Mouse (Mus musculus): ENCODE results near the gene Prpf4. TPM values are rescaled to one million over a fixed set of nuclear protein-coding genes. Genes with fewer than 3 reads are reported as not detected.
A peak's percentile ranks its signal among the peaks of the same experiment; 100 is the strongest.

The Prpf4 gene
- polyA plus RNA-seq, 1 experiment from 2014 or later, result 18.8 TPM

GRCm38 (mm10) chr4:62393459-62393858, 15.1 kb upstream of the Prpf4 start:
- Histone ChIP-seq H3K36me3 (peaks cover 77% of the 10 kb centered on the region), H3K9me3 (no peaks in the 10 kb centered on the region), H3K27me3 (no peaks in the 10 kb centered on the region), H3K4me1 (no peaks in the 10 kb centered on the region), H3K9ac (no peak overlapping the region), H3K27ac (no peak overlapping the region), H3K4me2 (no peak overlapping the region), H3K4me3 (no peak overlapping the region)
- ATAC-seq (ENCODE audit: insufficient number of reproducible peaks, low FRiP score, low TSS enrichment, low read depth), result no peak
- 61% methylated on average over 6 of the region's 6 CpGs for WGBS

GRCm38 (mm10) chr4:62395806-62396205, 12.8 kb upstream of the Prpf4 start:
- peaks cover 80% of the 10 kb centered on the region for H3K36me3 ChIP-seq
- WGBS, result 87% methylated on average over 1 of the region's 1 CpGs

GRCm38 (mm10) chr4:62397616-62398365, 10.8 kb upstream of the Prpf4 start:
- ATAC-seq (ENCODE audit: insufficient number of reproducible peaks, low FRiP score, low TSS enrichment, low read depth), result no peak
- WGBS, result 84% methylated on average over 4 of the region's 4 CpGs
- Histone ChIP-seq H3K4me2 (no peak overlapping the region), H3K4me3 (no peak overlapping the region), H3K9ac (no peak overlapping the region), H3K4me1 (no peaks in the 10 kb centered on the region), H3K27ac (no peak overlapping the region), H3K9me3 (no peaks in the 10 kb centered on the region), H3K36me3 (peaks cover 80% of the 10 kb centered on the region), H3K27me3 (no peaks in the 10 kb centered on the region)

More at GRCm38 (mm10) chr4:62395806-62396205, 12.8 kb upstream of the Prpf4 start:
- no peak overlapping the region for H3K4me2 ChIP-seq
- H3K9ac ChIP-seq, result no peak overlapping the region
- H3K4me3 ChIP-seq, result no peak overlapping the region
- no peaks in the 10 kb centered on the region for H3K4me1 ChIP-seq
- no peaks in the 10 kb centered on the region for H3K9me3 ChIP-seq
- ATAC-seq (ENCODE audit: insufficient number of reproducible peaks, low FRiP score, low TSS enrichment, low read depth), result no peak
- no peak overlapping the region for H3K27ac ChIP-seq
- no peaks in the 10 kb centered on the region for H3K27me3 ChIP-seq

- Histone ChIP-seq H3K4me3 (no peak overlapping the region), H3K9ac (no peak overlapping the region), H3K9me3 (no peaks in the 10 kb centered on the region), H3K4me1 (no peaks in the 10 kb centered on the region), H3K4me2 (no peak overlapping the region), H3K27ac (no peak overlapping the region), H3K27me3 (no peaks in the 10 kb centered on the region), H3K36me3 (peaks cover 83% of the 10 kb centered on the region)
- no peak for ATAC-seq (ENCODE audit: insufficient number of reproducible peaks, low FRiP score, low TSS enrichment, low read depth)
- 87% methylated on average over 3 of the region's 3 CpGs for WGBS
Measured at GRCm38 (mm10) chr4:62398956-62399355, 9.6 kb upstream of the Prpf4 start.

DNA sequence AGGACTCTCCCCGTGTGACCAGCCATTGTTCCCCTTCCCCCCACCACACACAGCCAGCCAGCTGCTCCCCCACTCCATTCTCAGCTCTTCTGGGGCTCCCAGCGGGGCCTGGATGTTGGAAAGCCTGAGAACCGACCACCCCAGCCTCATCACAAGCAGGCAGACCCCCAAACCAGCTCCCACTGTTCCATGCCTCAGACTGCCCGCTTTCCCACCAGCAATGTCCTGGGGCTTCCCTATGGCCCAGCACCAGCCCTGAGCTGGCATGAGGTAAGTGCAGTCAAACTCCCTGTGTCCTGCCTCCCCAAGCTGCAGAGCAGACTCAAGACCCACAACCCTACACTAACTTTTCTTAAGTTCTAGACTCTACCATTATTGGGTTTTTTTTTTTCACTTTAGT, 2.5 kb upstream of the Prpf4 start:
- Histone ChIP-seq H3K27me3 (no peaks in the 10 kb centered on the region), H3K9ac (no peak overlapping the region), H3K9me3 (no peaks in the 10 kb centered on the region), H3K4me1 (peaks cover 26% of the 10 kb centered on the region), H3K36me3 (peaks cover 31% of the 10 kb centered on the region), H3K4me3 (no peak overlapping the region), H3K27ac (no peak overlapping the region), H3K4me2 (no peak overlapping the region)
- no peak for ATAC-seq (ENCODE audit: insufficient number of reproducible peaks, low FRiP score, low TSS enrichment, low read depth)
- WGBS, result 84% methylated on average over 4 of the region's 4 CpGs

GRCm38 (mm10) chr4:62407730-62408582, 641 bp upstream of the Prpf4 start:
- peak overlapping the region; percentile 35 for H3K4me2 ChIP-seq
- peaks cover 26% of the 10 kb centered on the region for H3K4me1 ChIP-seq
- H3K9me3 ChIP-seq, result no peaks in the 10 kb centered on the region
- no peaks in the 10 kb centered on the region for H3K27me3 ChIP-seq
- peak overlapping the region; percentile 73 for H3K4me3 ChIP-seq
- peaks cover 31% of the 10 kb centered on the region for H3K36me3 ChIP-seq
- peak overlapping the region; percentile 56 for H3K9ac ChIP-seq
- peak; percentile 42 for ATAC-seq (ENCODE audit: insufficient number of reproducible peaks, low FRiP score, low TSS enrichment, low read depth)
- under 1% methylated on average over 35 of the region's 35 CpGs for WGBS
- H3K27ac ChIP-seq, result peak overlapping the region; percentile 88

GRCm38 (mm10) chr4:62409615-62410014, 1.0 kb downstream of the Prpf4 start:
- Histone ChIP-seq H3K9ac (peak overlapping the region; percentile 76; the same call in 1 of the 2 replicates), H3K4me3 (peak overlapping the region; percentile 73), H3K36me3 (peaks cover 33% of the 10 kb centered on the region), H3K4me1 (peaks cover 26% of the 10 kb centered on the region), H3K27me3 (no peaks in the 10 kb centered on the region), H3K4me2 (peak overlapping the region; percentile 55), H3K9me3 (no peaks in the 10 kb centered on the region), H3K27ac (peak overlapping the region; percentile 88; the same call in 1 of the 2 replicates)
- 29% methylated on average over 6 of the region's 6 CpGs for WGBS
- ATAC-seq (ENCODE audit: insufficient number of reproducible peaks, low FRiP score, low TSS enrichment, low read depth), result no peak

DNA sequence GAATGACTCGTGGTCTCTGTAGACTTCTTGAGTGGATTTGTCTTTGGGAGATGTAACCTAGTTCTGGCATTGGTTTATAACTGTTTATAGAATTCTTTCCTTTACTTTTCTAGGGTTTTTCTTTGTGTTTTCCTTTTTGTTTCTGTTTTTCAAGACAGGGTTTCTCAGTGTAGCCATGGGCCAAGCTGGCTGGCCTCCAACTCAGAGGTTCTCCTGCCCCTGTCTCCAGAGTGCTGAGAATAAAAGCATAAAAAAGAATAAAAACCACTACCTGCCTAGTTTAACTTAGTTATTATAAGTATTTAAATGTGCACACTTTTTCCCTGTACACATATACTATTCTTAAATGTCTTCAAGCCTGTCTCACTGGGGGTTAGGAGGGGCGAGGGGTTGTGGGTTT, 1.7 kb downstream of the Prpf4 start:
- Histone ChIP-seq H3K4me2 (peak overlapping the region; percentile 55), H3K9ac (no peak overlapping the region), H3K27me3 (no peaks in the 10 kb centered on the region), H3K36me3 (peaks cover 37% of the 10 kb centered on the region), H3K27ac (no peak overlapping the region), H3K4me3 (peak overlapping the region; percentile 73), H3K9me3 (no peaks in the 10 kb centered on the region), H3K4me1 (peaks cover 26% of the 10 kb centered on the region)
- ATAC-seq (ENCODE audit: insufficient number of reproducible peaks, low FRiP score, low TSS enrichment, low read depth), result no peak
- WGBS, result 87% methylated on average over 2 of the region's 2 CpGs

GRCm38 (mm10) chr4:62411606-62412005, 3.0 kb downstream of the Prpf4 start:
- Histone ChIP-seq H3K36me3 (peaks cover 50% of the 10 kb centered on the region), H3K4me3 (no peak overlapping the region), H3K4me2 (no peak overlapping the region), H3K4me1 (peaks cover 14% of the 10 kb centered on the region), H3K9me3 (no peaks in the 10 kb centered on the region), H3K27ac (no peak overlapping the region), H3K9ac (no peak overlapping the region), H3K27me3 (no peaks in the 10 kb centered on the region)
- 89% methylated on average over 10 of the region's 10 CpGs for WGBS
- ATAC-seq (ENCODE audit: insufficient number of reproducible peaks, low FRiP score, low TSS enrichment, low read depth), result no peak

GRCm38 (mm10) chr4:62418448-62418847, 9.9 kb downstream of the Prpf4 start:
- WGBS, result 76% methylated on average over 8 of the region's 8 CpGs
- H3K4me3 ChIP-seq, result no peak overlapping the region
- no peak overlapping the region for H3K4me2 ChIP-seq
- no peaks in the 10 kb centered on the region for H3K27me3 ChIP-seq
- H3K27ac ChIP-seq, result no peak overlapping the region
- H3K36me3 ChIP-seq, result peaks cover 96% of the 10 kb centered on the region
- H3K9ac ChIP-seq, result no peak overlapping the region
- H3K9me3 ChIP-seq, result no peaks in the 10 kb centered on the region
- ATAC-seq (ENCODE audit: insufficient number of reproducible peaks, low FRiP score, low TSS enrichment, low read depth), result no peak
- H3K4me1 ChIP-seq, result no peaks in the 10 kb centered on the region

DNA sequence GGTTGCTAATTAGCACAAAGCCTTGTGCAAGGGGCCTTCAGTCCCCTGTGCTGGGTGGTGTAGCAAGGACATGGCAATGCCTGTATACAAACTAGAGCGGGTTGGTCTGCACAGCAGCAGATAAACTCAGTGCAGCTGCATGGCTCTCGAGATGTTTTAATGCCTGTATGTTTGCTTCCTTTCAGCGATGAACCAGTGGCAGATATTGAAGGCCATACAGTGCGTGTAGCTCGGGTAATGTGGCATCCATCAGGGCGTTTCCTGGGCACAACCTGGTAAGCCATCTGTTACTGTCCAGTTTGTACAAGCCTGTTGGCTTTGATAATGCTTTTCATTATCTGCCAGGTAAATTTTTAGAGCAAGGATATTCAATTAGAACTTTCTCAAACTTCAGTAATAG, 10.5 kb downstream of the Prpf4 start:
- 95% methylated on average over 6 of the region's 6 CpGs for WGBS
- Histone ChIP-seq H3K27ac (no peak overlapping the region), H3K9me3 (no peaks in the 10 kb centered on the region), H3K27me3 (no peaks in the 10 kb centered on the region), H3K4me1 (no peaks in the 10 kb centered on the region), H3K4me3 (no peak overlapping the region), H3K4me2 (no peak overlapping the region), H3K9ac (no peak overlapping the region), H3K36me3 (peaks cover 100% of the 10 kb centered on the region)
- no peak for ATAC-seq (ENCODE audit: insufficient number of reproducible peaks, low FRiP score, low TSS enrichment, low read depth)

- 89% methylated on average over 4 of the region's 4 CpGs for WGBS
- no peak overlapping the region for H3K27ac ChIP-seq
- H3K4me3 ChIP-seq, result no peak overlapping the region
- H3K4me1 ChIP-seq, result no peaks in the 10 kb centered on the region; the same call in 1 of the 2 replicates
- no peaks in the 10 kb centered on the region for H3K9me3 ChIP-seq
- no peak for ATAC-seq (ENCODE audit: insufficient number of reproducible peaks, low FRiP score, low TSS enrichment, low read depth)
- H3K4me2 ChIP-seq, result no peak overlapping the region
- no peaks in the 10 kb centered on the region for H3K27me3 ChIP-seq
- H3K9ac ChIP-seq, result no peak overlapping the region
- H3K36me3 ChIP-seq, result peaks cover 53% of the 10 kb centered on the region
Measured at GRCm38 (mm10) chr4:62425891-62426290, 17.3 kb downstream of the Prpf4 start.
